Mouse (Mus musculus) heart, postnatal 4 days (tissue): ENCODE data around the gene Ccr3. TPM values are rescaled to one million over a fixed set of nuclear protein-coding genes. Genes with fewer than 3 reads are reported as not detected.
"Not testable (repeated sequence)": the region's sequence is repeated elsewhere in the genome, so short reads cannot be mapped to it uniquely, and the experiment has no call there.

Source experiments
- DNase-seq: peaks from one replicate; pipeline ENCODE4 v3.0.0; 2021
- total RNA-seq, 2 experiments: library from RNA; stranded (reverse); gene quantifications; 2 replicates each; pipeline ENCODE4 v1.2.3; 2021

Ccr3 gene
- not detected for total RNA-seq

GRCm38 (mm10) chr9:124021672-124022071 is at the start of gene Ccr3:
Gene Ccr3, plus strand, starts transcription at chr9:124021972.
- no peak for DNase-seq

- DNase-seq, result no peak
Measured at GRCm38 (mm10) chr9:123975630-123976029, 46.1 kb upstream of the Ccr3 start.

DNA sequence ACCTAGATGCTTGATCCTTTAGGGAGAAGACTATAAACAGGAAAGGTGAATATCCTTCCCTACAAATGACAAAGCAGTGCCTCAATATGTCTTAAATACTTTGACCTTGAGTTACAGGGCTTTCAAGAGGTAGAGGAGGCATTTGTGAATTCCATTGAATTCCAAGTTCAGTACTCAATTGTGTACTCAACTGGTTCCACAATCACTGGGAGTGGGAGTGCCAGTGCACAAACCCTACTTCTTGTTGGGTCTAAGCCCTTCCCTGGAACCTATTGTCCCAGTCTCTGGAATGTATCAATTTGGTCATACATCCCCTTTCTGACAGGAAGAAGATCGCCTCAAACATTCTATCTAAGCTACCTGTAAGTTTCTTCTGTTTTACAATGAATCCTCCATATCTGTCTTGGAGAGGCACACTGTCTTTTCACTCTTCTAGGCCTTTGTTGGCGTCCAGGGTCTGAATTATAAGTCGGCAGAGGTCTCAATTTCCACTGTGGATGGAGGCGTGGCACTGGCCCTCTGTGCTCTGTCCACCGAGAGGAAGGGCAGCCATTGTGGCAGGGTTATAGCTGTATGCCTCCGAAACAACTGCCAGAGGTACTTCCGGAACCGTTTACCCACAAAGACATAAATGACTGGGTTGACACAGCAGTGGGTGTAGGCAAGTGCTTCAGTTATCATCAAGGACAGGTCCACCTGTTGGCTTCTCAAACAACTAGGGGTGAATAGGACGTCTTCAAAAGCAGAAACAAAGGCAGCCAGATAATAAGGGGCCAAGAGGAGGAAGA is 44.7 kb upstream of the Ccr3 start:
- DNase-seq, result no peak

DNA sequence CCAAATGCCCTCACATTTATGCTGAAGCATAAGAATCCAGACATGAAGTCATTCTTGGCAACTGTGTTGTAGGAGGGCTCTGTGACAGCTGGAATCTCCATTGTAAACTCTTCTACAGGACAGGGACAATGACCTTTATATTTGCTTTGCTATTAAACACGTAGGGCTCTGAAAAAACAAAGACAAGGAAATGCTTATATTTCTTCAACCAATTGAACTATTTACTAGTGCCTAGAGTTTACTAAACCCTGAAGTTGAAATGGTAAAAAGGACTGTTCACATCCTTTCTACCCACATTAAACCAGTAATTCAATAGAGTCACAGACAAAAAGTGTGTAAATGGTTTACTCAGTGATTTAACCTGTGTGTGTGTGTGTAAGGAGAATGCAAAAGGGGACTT is 43.5 kb upstream of the Ccr3 start, which contains the start of gene Ccr1l1:
Ccr1l1 (minus strand) TSS at position 101 of the 400 bp plus-strand sequence.
- no peak for DNase-seq

GRCm38 (mm10) chr9:123980858-123981475 is 40.8 kb upstream of the Ccr3 start:
- DNase-seq, result not testable (repeated sequence)

GRCm38 (mm10) chr9:123981909-123982308 is 39.9 kb upstream of the Ccr3 start:
- DNase-seq, result no peak

GRCm38 (mm10) chr9:123982720-123983119 is 39.1 kb upstream of the Ccr3 start:
- no peak for DNase-seq

DNA sequence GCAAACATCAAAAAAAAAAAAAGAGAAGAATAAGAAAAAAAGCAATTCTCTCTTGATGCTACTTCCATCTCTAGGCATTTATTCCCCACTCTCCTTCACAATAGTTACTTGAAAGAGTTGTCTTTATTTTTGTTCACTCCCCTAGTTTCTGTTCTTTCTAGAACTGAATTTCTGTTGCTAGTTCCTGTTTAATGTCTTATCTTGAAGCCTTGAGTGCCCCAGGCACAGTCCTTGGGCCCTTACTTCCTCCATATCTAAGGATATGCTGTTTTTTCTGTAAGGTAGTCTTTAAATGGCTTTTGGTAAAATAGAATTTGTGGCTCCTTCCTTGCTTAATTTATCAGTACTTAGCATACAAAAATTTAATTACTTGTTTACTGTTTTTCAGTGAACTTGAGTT is 36.8 kb upstream of the Ccr3 start:
- DNase-seq, result no peak

DNA sequence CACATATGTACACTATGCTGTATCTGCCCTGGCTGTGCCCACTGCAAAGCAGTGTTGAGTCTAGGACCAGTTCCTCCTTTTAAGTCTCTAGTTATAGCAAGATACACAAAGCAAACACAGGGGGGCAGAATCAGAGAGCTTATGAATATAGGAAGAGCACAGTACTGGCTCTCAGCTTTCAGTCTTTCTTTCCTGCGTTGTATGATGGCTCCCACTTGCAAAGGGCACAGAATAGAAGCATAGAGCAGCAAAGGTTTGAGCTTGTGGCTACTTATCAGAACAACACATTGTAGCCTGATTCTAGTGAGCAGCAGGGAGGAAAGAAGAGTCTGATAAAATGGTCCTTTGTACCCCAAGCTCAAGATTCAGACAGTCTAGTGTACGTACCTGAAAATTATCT is 35.6 kb upstream of the Ccr3 start:
- DNase-seq, result no peak

GRCm38 (mm10) chr9:123989671-123990070 is 32.1 kb upstream of the Ccr3 start:
- DNase-seq, result no peak

DNA sequence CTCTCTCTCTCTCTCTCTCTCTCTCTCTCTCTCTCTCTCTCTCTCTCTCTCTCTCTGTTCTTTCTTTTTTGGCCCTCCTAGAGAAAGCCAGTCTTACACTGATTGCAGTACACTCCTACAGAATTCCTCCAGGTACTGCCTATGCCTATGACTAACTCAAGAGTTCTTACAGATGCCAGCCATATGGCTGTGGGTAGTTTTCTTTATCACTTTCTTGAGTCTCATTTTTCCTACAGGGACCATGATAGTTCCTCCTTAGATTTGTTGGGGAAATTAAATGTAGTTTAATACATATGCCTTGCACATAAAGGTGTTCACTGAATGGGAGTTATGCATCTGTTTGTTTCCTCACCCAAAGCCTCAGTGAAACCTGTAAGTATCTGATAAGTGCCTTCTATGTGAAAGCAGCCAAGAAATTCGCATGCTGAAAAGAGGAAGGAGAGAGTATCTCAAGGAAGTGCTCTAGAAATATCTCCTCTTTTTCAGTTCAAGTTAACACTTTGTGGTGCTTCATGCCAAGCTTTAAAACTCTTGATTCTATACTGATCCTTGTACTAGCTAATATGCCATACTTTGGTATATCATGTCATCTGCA is 30.4 kb upstream of the Ccr3 start:
- no peak for DNase-seq

- no peak for DNase-seq
Measured at GRCm38 (mm10) chr9:123997719-123998118, 24.1 kb upstream of the Ccr3 start.

- no peak for DNase-seq
Measured at GRCm38 (mm10) chr9:123999784-124000183, 22.0 kb upstream of the Ccr3 start.

DNA sequence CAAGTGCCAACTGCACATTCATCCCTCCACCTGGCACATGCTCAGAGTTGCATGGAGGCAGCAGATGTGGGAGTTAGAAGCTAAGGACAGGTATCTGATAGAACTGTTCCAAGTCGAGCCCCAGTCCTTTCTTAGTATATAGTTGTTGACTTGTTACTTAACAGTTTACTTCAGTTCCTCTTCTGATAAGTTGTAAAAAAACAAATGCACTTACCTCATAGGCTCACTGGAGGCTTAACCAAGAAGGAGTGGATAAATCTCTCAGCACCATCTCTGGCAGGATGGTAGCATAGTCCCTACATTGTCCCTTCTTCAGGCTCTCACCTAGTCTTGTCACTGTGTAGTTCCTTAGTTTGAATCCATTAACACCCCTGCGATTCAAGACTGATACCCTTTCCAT is 9.1 kb upstream of the Ccr3 start:
- no peak for DNase-seq

DNA sequence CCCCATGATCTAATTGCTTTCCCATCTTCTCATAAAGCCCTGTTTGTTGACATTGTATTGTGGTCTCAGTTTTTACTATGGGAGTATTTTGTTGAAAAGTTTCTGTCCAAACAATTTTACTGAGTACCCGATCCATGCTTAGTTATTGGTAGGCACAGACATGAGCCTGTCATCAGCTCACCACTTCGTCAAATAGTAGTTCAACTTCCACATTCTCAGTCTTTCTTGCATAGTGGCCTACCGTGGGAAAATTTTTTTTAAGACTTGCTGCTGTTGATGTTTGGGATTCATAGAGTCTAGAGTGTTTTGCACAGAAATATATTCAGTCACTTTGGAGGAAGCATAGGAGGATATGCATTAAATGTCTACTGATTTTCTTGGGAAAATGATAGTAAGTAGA is 8.5 kb upstream of the Ccr3 start:
- DNase-seq, result no peak

GRCm38 (mm10) chr9:124014985-124015652 is 6.7 kb upstream of the Ccr3 start:
- DNase-seq, result no peak

DNA sequence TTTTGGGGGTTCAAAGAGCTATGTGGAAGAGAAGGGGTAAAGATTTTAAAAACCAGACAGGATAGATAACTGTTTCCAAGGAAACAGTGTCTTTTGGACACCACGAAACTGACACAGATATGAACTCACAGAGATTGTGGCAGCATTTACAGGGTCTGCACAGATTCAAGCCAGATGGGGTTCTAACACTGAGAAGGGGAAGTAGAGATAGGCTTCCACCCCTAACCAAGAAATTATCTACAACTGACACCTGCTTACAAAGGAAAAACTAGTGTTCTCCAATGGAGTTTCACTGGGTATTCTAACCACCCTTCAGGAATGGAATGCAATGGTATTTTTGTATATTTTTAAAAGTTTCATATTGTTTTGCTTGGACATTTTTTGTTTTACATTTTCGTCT is 5.7 kb upstream of the Ccr3 start:
- no peak for DNase-seq

DNA sequence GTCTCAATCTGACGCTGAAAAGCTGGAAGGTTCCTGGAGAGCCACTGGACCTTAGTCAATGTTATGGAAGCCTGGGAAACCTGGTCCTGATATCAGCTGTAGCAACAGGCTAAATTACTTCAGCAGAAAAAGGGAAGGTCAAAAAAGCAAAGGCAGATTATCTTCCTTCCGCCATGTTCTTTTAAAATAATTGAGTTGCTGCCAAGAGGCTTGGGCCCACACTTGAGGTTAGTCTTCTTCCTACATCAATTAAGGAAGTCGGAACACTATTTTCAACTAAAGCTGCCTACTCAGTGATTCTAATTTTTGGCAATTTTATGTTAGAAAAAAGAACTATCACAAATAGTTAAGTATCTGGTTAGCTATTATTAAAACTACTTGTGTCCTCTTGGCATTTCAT is 1.9 kb upstream of the Ccr3 start:
- no peak for DNase-seq

GRCm38 (mm10) chr9:124033345-124033744 is 11.6 kb downstream of the Ccr3 start:
- DNase-seq, result peak; percentile 5

- DNase-seq, result peak; percentile 75
Measured at GRCm38 (mm10) chr9:124037707-124038106, 15.9 kb downstream of the Ccr3 start.

GRCm38 (mm10) chr9:124038158-124038582 is 16.4 kb downstream of the Ccr3 start:
- DNase-seq, result no peak

- DNase-seq, result no peak
Measured at GRCm38 (mm10) chr9:124038949-124039348, 17.2 kb downstream of the Ccr3 start.

GRCm38 (mm10) chr9:124040932-124041331 is 19.2 kb downstream of the Ccr3 start:
- no peak for DNase-seq
